Mouse (Mus musculus) midbrain, embryonic 12.5 days (tissue): ENCODE measurements around the gene Ttll8. TPM values are rescaled to one million over a fixed set of nuclear protein-coding genes. Genes with fewer than 3 reads are reported as not detected.

Experiments used
- ATAC-seq: fragments of 200-750 bp; cut with Nextera tagmentation; 2 replicates; pipeline ENCODE4 v1.8.0; 2017; ENCODE audit warnings: low read depth, moderate TSS enrichment, moderate library complexity; ENCODE audit not compliant: low FRiP score
- H3K27ac ChIP-seq: fragments of 300-500 bp; sonication (generic); replicated peaks from 2 replicates; pipeline ENCODE4 v1.5.1; 2016; ENCODE audit warnings: mild to moderate bottlenecking
- H3K27me3 ChIP-seq: fragments of 300-500 bp; sonication (generic); 2 replicates; pipeline ENCODE4 v1.6.1; 2016; ENCODE audit warnings: mild to moderate bottlenecking
- H3K36me3 ChIP-seq: fragments of 300-500 bp; sonication (generic); 2 replicates; pipeline ENCODE4 v1.6.1; 2016
- H3K4me1 ChIP-seq: fragments of 300-500 bp; sonication (generic); 2 replicates; pipeline ENCODE4 v1.6.1; 2016
- H3K4me2 ChIP-seq: fragments of 300-500 bp; sonication (generic); replicated peaks from 2 replicates; pipeline ENCODE4 v1.6.1; 2016; ENCODE audit warnings: mild to moderate bottlenecking, moderate library complexity
- H3K4me3 ChIP-seq: fragments of 300-500 bp; sonication (generic); 2 replicates; pipeline ENCODE4 v1.5.1; 2016; ENCODE audit warnings: mild to moderate bottlenecking
- H3K9ac ChIP-seq: fragments of 300-500 bp; sonication (generic); replicated peaks from 2 replicates; pipeline ENCODE4 v1.6.1; 2016; ENCODE audit warnings: mild to moderate bottlenecking, moderate library complexity
- H3K9me3 ChIP-seq: fragments of 300-500 bp; sonication (generic); 2 replicates; pipeline ENCODE4 v1.6.1; 2016; ENCODE audit warnings: mild to moderate bottlenecking
- WGBS: fragments of 180-500 bp; shearing (Covaris S2); methylation state at CpG from one replicate; pipeline ENCODE4 v1.1.7; 2016; 5-methylcytosine and 5-hydroxymethylcytosine counted together
- polyA plus RNA-seq: library from polyadenylated mRNA; unstranded; fragments of >200 nt; fragmentation: Nextera tagmentation; extraction: Ambion mirVana; gene quantifications from 2 replicates; pipeline ENCODE4 v1.2.1, GENCODE M21; 2016

Gene Ttll8
- polyA plus RNA-seq, 1 experiment from 2014 or later: not detected

DNA sequence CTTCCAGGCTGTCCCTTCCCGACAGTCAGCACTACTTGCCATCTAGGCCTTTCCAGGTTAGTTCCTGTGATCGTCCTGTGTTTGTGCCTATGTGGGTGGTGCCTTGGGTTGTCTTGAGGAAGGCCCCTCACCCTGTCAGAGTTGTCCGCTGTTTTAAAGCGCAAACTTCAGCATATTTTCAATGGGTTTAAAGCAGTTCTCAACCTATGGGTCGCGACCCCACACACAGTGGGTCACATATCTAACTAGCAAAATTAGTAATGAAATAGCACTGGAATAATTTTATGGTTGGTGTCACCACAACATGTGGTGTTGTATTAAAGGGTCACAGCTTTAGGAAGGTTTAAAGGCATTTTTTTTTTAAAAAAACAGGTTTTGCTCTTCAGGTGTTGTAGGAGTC, 1.1 kb upstream of the Ttll8 start:
- WGBS: 85% methylated on average over 6 of the region's 6 CpGs
- Histone ChIP-seq H3K9ac (no peak overlapping the region), H3K4me1 (peaks cover 11% of the 10 kb centered on the region), H3K36me3 (no peaks in the 10 kb centered on the region), H3K27me3 (peaks cover 42% of the 10 kb centered on the region), H3K27ac (no peak overlapping the region), H3K4me2 (0 out of 2 replicates have a peak overlapping the region, but pooled peaks have one; percentile 88), H3K9me3 (no peaks in the 10 kb centered on the region), H3K4me3 (no peak overlapping the region)
- ATAC-seq: no peak

DNA sequence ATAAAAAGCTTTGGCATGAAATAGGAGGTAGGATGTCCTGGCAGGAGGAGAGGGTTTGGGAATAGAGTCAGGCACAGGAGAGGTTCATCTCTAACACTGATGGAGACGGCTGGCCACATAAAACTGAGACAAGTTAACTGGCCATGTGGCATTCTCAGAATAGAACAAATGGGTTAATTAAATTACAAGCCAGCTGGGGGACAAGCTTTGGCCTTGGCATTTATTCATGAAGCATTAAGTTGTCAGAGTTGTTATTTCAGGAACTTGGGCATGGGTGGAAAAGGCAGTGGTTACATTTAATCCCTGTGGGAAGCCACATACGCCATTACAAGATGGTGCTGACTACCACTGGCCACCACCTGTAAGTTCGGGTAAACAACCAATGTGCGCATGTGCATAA, 3.0 kb downstream of the Ttll8 start:
- no peak overlapping the region for H3K4me2 ChIP-seq
- H3K36me3 ChIP-seq: no peaks in the 10 kb centered on the region
- no peak overlapping the region for H3K27ac ChIP-seq
- H3K9ac ChIP-seq: no peak overlapping the region
- H3K4me1 ChIP-seq: peaks cover 11% of the 10 kb centered on the region
- WGBS: 89% methylated on average over 4 of the region's 4 CpGs
- H3K27me3 ChIP-seq: peaks cover 30% of the 10 kb centered on the region
- H3K9me3 ChIP-seq: no peaks in the 10 kb centered on the region
- no peak overlapping the region for H3K4me3 ChIP-seq
- ATAC-seq: no peak

DNA sequence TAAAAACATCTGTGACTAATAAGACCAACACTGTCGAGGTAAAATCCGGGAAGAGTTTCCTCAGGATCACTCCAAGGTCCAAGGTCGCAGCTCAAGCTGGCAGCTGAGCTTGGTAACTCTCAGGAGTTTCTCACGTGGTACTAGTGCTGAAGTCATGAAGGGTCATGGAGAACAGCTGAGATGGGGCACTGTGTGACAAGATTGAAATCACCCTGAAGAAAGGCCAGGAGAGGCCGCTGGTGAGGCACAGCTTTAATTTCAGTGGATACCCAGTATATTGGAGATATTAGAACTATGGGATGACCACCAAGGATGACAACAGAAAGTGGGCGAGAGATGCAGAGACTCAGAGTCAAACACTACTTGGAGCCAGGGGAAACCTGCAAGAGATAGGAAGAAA, 7.4 kb downstream of the Ttll8 start:
- Histone ChIP-seq H3K4me3 (no peak overlapping the region), H3K27me3 (no peaks in the 10 kb centered on the region), H3K27ac (no peak overlapping the region), H3K9me3 (no peaks in the 10 kb centered on the region), H3K4me2 (no peak overlapping the region), H3K4me1 (no peaks in the 10 kb centered on the region), H3K36me3 (no peaks in the 10 kb centered on the region), H3K9ac (no peak overlapping the region)
- WGBS: 61% methylated on average over 6 of the region's 6 CpGs
- ATAC-seq: no peak

DNA sequence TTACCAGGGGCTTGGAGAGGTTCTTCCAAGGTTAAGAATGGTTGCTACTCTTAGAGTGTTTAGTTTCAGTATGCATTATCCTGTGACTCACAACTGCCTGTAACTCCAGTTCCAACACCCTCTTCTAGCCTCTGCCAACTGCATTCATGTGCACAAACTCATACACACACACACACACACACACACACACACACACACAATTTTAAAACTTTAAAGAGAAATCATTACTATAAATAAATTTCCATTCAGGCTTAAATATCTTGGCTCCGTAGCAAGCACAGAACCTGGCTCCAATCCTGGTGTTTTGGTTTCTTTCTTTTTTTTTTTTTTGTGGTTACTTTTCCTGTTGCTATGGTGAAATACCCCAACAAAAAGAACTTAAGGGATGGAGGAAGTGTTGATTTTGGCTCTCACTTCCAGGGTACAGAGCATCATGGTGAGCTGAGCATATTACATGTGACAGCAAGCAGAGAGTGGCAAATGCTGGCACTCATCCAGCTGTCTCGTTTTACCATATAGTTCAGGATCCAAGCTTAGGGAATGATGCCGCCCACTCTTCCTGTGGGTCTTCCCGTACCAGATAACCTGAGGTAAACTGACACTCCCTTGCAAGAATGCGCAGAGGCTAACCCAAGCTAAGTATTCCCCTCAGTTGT, 10.2 kb downstream of the Ttll8 start:
- no peak overlapping the region for H3K9ac ChIP-seq
- ATAC-seq: no peak
- no peaks in the 10 kb centered on the region for H3K27me3 ChIP-seq
- H3K27ac ChIP-seq: no peak overlapping the region
- no peaks in the 10 kb centered on the region for H3K36me3 ChIP-seq
- H3K9me3 ChIP-seq: no peaks in the 10 kb centered on the region
- no peaks in the 10 kb centered on the region for H3K4me1 ChIP-seq
- WGBS: 93% methylated on average over 5 of the region's 5 CpGs
- H3K4me3 ChIP-seq: no peak overlapping the region
- no peak overlapping the region for H3K4me2 ChIP-seq

DNA sequence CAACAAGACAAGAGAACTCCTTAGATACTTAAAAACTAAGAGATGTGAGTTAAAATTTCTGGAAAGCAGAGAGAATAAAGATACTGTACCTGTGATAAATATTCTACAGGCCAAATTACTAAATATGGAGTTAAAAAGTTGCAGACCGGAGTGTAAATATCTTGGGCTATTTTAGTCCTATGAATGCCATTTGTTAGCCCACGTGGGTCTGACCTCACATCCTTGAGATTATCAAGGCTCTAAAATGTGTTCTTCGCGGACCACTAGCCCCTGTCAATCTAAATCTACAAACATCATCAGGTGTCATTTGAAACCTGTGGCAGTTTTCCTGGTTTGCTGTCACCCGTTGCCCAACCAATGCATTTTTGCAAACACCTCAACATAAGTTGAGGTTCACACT, 11.4 kb downstream of the Ttll8 start:
- ATAC-seq: no peak
- no peaks in the 10 kb centered on the region for H3K4me1 ChIP-seq
- H3K4me2 ChIP-seq: no peak overlapping the region
- H3K27ac ChIP-seq: no peak overlapping the region
- no peaks in the 10 kb centered on the region for H3K36me3 ChIP-seq
- H3K27me3 ChIP-seq: no peaks in the 10 kb centered on the region
- no peak overlapping the region for H3K4me3 ChIP-seq
- no peaks in the 10 kb centered on the region for H3K9me3 ChIP-seq
- 86% methylated on average over 5 of the region's 5 CpGs for WGBS
- H3K9ac ChIP-seq: no peak overlapping the region

DNA sequence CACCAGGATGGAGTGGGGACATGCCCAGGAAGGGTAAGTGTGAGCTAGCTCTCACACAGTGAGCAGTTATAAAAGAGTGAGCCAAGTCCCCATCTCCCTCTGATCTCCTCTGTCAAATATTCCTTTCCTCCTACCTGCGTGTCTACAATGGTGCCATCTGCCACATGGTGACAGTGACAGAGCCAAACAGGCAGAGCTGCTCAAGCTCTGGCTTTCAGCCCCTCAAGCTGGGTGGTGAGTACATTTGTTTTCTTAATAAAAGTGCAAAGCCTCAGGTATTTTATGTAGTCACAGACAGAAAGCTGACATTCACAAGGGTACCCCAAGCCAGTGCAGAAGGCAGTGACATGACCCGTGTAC, 16.9 kb downstream of the Ttll8 start:
- H3K9ac ChIP-seq: no peak overlapping the region
- 81% methylated on average over 2 of the region's 2 CpGs for WGBS

DNA sequence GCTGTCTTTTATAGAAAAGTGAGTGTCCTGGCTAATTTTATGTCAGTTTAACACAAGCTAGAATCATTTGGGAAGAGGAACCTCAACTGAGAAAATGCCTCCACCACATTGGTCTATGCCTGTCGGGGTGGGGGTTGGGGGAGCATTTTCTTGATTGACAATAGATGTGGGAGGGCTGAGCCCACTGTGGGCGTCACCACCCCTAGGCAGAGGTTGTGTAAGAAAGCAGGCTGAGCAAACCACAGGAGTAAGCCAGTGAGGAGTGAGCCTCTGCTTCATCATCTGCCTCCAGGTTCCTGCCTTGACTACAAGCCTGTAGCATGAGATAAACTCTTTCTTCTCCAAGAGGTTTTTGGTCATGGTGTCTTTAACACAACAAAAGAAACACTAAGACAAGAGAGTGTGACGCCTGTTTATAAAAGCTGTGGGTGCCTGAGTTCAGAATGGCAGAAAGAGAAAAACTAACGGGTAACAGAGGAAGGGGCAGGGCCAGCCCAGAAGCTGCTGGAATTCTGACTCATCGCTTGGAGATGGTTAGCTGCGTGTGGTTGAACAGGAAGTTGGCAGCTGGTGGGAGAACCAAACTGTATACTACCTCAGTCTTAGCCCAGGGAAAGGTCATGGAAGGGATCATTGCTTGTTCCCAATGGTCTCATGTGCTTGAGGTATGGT, 17.5 kb downstream of the Ttll8 start:
- Histone ChIP-seq H3K27ac (no peak overlapping the region), H3K9me3 (no peaks in the 10 kb centered on the region), H3K36me3 (no peaks in the 10 kb centered on the region), H3K27me3 (no peaks in the 10 kb centered on the region), H3K4me2 (no peak overlapping the region), H3K9ac (no peak overlapping the region), H3K4me3 (no peak overlapping the region), H3K4me1 (no peaks in the 10 kb centered on the region)
- WGBS: 76% methylated on average over 6 of the region's 6 CpGs
- no peak for ATAC-seq

More for the DNA sequence above, 16.9 kb downstream of the Ttll8 start:
- Histone ChIP-seq H3K27ac (no peak overlapping the region), H3K27me3 (no peaks in the 10 kb centered on the region), H3K4me2 (no peak overlapping the region), H3K4me3 (no peak overlapping the region), H3K9me3 (no peaks in the 10 kb centered on the region), H3K36me3 (no peaks in the 10 kb centered on the region), H3K4me1 (no peaks in the 10 kb centered on the region)
- no peak for ATAC-seq

DNA sequence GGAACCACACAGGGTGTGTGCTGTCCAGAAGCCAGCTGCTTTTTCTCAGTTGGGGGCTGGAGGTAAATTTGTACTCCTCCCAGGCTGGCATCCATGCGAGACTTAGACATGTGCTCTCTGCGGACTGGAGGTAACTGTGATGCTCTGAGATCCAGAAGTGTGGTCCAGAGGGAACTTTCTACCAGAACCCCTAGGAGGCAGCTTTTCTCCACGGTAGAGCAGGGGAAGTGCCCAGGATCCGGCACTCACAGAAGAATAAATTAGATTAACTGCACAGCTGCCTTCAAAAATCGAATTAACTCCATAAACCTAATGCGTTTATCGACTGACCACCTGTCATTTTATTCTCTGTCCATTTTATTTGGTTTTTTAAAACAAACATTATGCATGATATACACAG, 20.1 kb downstream of the Ttll8 start:
- Histone ChIP-seq H3K4me1 (no peaks in the 10 kb centered on the region), H3K4me3 (no peak overlapping the region), H3K9ac (no peak overlapping the region), H3K9me3 (no peaks in the 10 kb centered on the region), H3K27me3 (no peaks in the 10 kb centered on the region), H3K27ac (no peak overlapping the region), H3K36me3 (no peaks in the 10 kb centered on the region), H3K4me2 (no peak overlapping the region)
- 63% methylated on average over 7 of the region's 7 CpGs for WGBS
- ATAC-seq: no peak

DNA sequence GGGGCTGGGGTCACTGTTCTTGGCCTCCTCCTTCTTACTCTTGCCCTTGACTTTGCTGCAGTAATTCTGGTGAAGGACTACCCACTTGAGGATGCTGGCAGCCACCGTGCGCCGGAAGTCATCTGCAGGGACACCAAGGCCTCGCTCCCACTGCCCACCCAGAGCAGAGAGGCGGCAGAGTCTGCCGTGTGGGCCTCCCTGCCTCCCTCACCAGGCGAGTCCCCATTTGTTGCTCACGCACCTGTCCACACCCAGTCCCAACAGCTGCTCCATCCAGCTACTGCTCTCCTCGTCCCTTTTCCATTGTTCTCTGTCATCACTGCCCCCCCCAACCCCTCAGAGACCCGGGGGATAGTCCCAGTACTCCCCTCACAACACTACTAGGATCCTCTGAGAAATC, 21.6 kb downstream of the Ttll8 start:
- no peak for ATAC-seq
- no peaks in the 10 kb centered on the region for H3K9me3 ChIP-seq
- 90% methylated on average over 10 of the region's 10 CpGs for WGBS
- no peaks in the 10 kb centered on the region for H3K4me1 ChIP-seq
- no peak overlapping the region for H3K27ac ChIP-seq
- H3K4me3 ChIP-seq: no peak overlapping the region
- no peak overlapping the region for H3K9ac ChIP-seq
- no peaks in the 10 kb centered on the region for H3K36me3 ChIP-seq
- no peaks in the 10 kb centered on the region for H3K27me3 ChIP-seq
- H3K4me2 ChIP-seq: no peak overlapping the region

DNA sequence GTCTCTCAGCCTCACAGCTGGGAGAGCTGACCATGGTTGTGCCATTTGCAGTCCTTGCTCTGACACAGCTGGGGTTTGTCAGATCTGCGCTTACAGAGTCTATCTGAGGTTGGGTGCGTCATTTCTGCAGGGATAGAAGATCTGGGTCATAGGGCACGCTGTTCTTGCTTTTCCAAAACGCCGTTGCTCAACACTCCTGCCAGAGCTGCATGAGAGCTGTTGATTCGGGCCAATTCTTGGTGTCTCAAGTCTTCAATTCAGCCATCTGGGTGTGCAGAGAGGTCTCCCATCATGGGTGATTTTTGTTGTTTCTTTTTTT, 32.3 kb downstream of the Ttll8 start:
- Histone ChIP-seq H3K36me3 (no peaks in the 10 kb centered on the region), H3K4me2 (no peak overlapping the region), H3K27ac (no peak overlapping the region), H3K4me1 (0 out of 2 replicates have a peak, but pooled peaks cover 2% of the 10 kb centered on the region), H3K9me3 (no peaks in the 10 kb centered on the region), H3K4me3 (no peak overlapping the region), H3K9ac (no peak overlapping the region), H3K27me3 (0 out of 2 replicates have a peak, but pooled peaks cover 5% of the 10 kb centered on the region)
- no peak for ATAC-seq
- whole genome bisulfite sequencing: 77% methylated on average over 6 of the region's 6 CpGs

DNA sequence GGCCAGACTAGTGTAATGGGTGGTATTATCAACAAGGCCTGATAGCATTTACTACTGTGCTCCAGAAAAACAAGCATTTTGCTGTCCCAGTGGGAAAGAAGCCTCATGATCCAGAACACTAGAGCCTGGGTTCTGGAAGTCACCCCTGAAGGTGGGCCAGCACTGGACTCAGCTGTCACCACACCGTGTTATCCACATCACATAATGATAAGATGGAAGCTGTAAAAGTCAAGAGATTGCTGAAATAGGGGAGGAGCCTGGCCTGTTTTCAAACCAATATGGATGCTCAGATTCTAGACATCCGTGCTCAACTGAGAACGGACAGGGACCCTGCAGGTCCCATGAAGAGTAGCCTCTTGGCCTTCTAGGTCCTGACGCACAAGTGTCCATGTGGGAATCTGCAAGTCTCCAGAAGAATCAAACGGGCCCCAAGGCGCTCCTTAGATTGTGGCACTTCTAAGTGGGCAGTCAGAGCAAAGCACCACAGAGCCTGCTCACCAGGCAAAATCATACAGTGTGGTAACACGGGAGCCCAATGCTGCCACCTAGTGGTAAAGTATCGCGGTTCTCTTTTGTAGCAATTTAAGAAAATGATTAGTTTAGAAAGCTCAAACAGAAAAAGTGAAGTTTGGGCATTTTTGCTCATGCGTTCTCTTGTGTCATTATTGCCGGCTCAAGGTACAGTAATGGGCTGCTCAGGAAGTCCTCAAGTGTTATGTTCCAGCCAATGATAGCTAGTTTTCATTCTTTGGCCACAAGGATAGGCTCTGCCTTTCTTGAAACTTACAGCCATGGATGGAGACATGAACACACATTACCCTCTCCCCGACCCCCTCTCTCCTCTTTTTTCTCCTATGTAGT, 32.9 kb downstream of the Ttll8 start:
- H3K27ac ChIP-seq: no peak overlapping the region
- 0 out of 2 replicates have a peak, but pooled peaks cover 2% of the 10 kb centered on the region for H3K4me1 ChIP-seq
- 30% methylated on average over 12 of the region's 12 CpGs for WGBS
- H3K9ac ChIP-seq: no peak overlapping the region
- peak; percentile 66; the same call in 1 of the 2 replicates for ATAC-seq
- no peaks in the 10 kb centered on the region for H3K36me3 ChIP-seq
- H3K27me3 ChIP-seq: 0 out of 2 replicates have a peak, but pooled peaks cover 5% of the 10 kb centered on the region
- no peak overlapping the region for H3K4me2 ChIP-seq
- H3K4me3 ChIP-seq: no peak overlapping the region
- no peaks in the 10 kb centered on the region for H3K9me3 ChIP-seq

DNA sequence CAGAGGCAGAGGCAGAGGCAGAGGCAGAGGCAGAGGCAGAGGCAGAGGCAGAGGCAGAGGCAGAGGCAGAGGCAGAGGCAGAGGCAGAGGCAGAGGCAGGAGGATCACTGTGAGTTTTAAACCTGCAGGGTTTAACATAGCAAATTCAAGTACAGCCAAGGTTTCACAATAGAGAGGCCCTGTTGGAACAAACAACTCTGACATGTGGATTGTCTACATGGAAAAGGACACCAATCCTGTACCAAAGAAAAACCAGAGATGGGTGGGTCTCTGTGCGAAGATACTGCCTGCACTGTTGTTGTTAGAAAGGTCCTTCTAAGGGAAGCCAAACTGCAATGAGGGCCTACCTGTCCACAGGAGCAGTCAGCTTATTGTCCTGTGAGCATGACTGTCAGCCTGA, 34.2 kb downstream of the Ttll8 start:
- no peaks in the 10 kb centered on the region for H3K36me3 ChIP-seq
- no peak overlapping the region for H3K9ac ChIP-seq
- H3K4me3 ChIP-seq: no peak overlapping the region
- no peaks in the 10 kb centered on the region for H3K9me3 ChIP-seq
- H3K4me1 ChIP-seq: 0 out of 2 replicates have a peak, but pooled peaks cover 2% of the 10 kb centered on the region
- H3K4me2 ChIP-seq: no peak overlapping the region
- no peak overlapping the region for H3K27ac ChIP-seq
- H3K27me3 ChIP-seq: 0 out of 2 replicates have a peak, but pooled peaks cover 5% of the 10 kb centered on the region
- WGBS: 97% methylated on average over 1 of the region's 1 CpGs
- no peak for ATAC-seq
